Mouse (Mus musculus): ENCODE data around the gene Rapgef3. TPM values are rescaled to one million over a fixed set of nuclear protein-coding genes. Genes with fewer than 3 reads are reported as not detected.

Gene Rapgef3
- polyA plus RNA-seq, 1 experiment from 2014 or later: 10.9 TPM

GRCm38 (mm10) chr15:97787148-97787798 is 19.5 kb upstream of the Rapgef3 start:
- Histone ChIP-seq H3K36me3 (ENCODE audit: inconsistent target) (peaks cover 20% of the 10 kb centered on the region; the same call in 1 of the 2 replicates), H3K4me3 (ENCODE audit: inconsistent target) (peak overlapping the region; percentile 76; the same call in 1 of the 2 replicates), H3K79me2 (ENCODE audit: inconsistent target) (peaks cover 50% of the 10 kb centered on the region), H3K27ac (peak overlapping the region; percentile 94)
- 15% methylated on average over 7 of the region's 7 CpGs for WGBS (ENCODE audit: missing documents)

GRCm38 (mm10) chr15:97786412-97787112 is 18.8 kb upstream of the Rapgef3 start:
- 3% methylated on average over 9 of the region's 10 CpGs for WGBS (ENCODE audit: missing documents)
- peak overlapping the region; percentile 76; the same call in 1 of the 2 replicates for H3K4me3 ChIP-seq (ENCODE audit: inconsistent target)
- peak overlapping the region; percentile 94 for H3K27ac ChIP-seq
- H3K36me3 ChIP-seq (ENCODE audit: inconsistent target): peaks cover 13% of the 10 kb centered on the region; the same call in 1 of the 2 replicates
- H3K79me2 ChIP-seq (ENCODE audit: inconsistent target): peaks cover 50% of the 10 kb centered on the region

- Histone ChIP-seq H3K79me2 (ENCODE audit: inconsistent target) (peaks cover 50% of the 10 kb centered on the region), H3K27ac (peak overlapping the region; percentile 94), H3K36me3 (ENCODE audit: inconsistent target) (peaks cover 6% of the 10 kb centered on the region; the same call in 1 of the 2 replicates), H3K4me3 (ENCODE audit: inconsistent target) (peak overlapping the region; percentile 76; the same call in 1 of the 2 replicates)
- WGBS (ENCODE audit: missing documents): 54% methylated on average over 8 of the region's 9 CpGs
Observed at GRCm38 (mm10) chr15:97785731-97786411, 18.1 kb upstream of the Rapgef3 start.

- WGBS (ENCODE audit: missing documents): 4% methylated on average over 44 of the region's 45 CpGs
Observed at GRCm38 (mm10) chr15:97784561-97785161, 16.9 kb upstream of the Rapgef3 start.

GRCm38 (mm10) chr15:97784092-97784559 is 16.4 kb upstream of the Rapgef3 start:
- H3K36me3 ChIP-seq (ENCODE audit: inconsistent target): no peaks in the 10 kb centered on the region
- H3K79me2 ChIP-seq (ENCODE audit: inconsistent target): peaks cover 36% of the 10 kb centered on the region
- WGBS (ENCODE audit: missing documents): 2% methylated on average over 28 of the region's 39 CpGs
- no peak overlapping the region for H3K27ac ChIP-seq
- H3K4me3 ChIP-seq (ENCODE audit: inconsistent target): peak overlapping the region; percentile 76; the same call in 1 of the 2 replicates

More at GRCm38 (mm10) chr15:97784561-97785161, 16.9 kb upstream of the Rapgef3 start:
- Histone ChIP-seq H3K36me3 (ENCODE audit: inconsistent target) (no peaks in the 10 kb centered on the region), H3K79me2 (ENCODE audit: inconsistent target) (peaks cover 38% of the 10 kb centered on the region), H3K27ac (peak overlapping the region; percentile 94), H3K4me3 (ENCODE audit: inconsistent target) (peak overlapping the region; percentile 76)

- H3K79me2 ChIP-seq (ENCODE audit: inconsistent target): peaks cover 22% of the 10 kb centered on the region
- no peak overlapping the region for H3K4me3 ChIP-seq (ENCODE audit: inconsistent target)
- no peaks in the 10 kb centered on the region for H3K36me3 ChIP-seq (ENCODE audit: inconsistent target)
- no peak overlapping the region for H3K27ac ChIP-seq
- WGBS (ENCODE audit: missing documents): 11% methylated on average over 9 of the region's 9 CpGs
Observed at GRCm38 (mm10) chr15:97782749-97783105, 15.0 kb upstream of the Rapgef3 start.

- peaks cover 19% of the 10 kb centered on the region for H3K79me2 ChIP-seq (ENCODE audit: inconsistent target)
- H3K27ac ChIP-seq: no peak overlapping the region
- H3K4me3 ChIP-seq (ENCODE audit: inconsistent target): no peak overlapping the region
- no peaks in the 10 kb centered on the region for H3K36me3 ChIP-seq (ENCODE audit: inconsistent target)
- 84% methylated on average over 24 of the region's 24 CpGs for WGBS (ENCODE audit: missing documents)
Observed at GRCm38 (mm10) chr15:97781961-97782748, 14.4 kb upstream of the Rapgef3 start.

- Histone ChIP-seq H3K27ac (no peak overlapping the region), H3K79me2 (ENCODE audit: inconsistent target) (peaks cover 11% of the 10 kb centered on the region), H3K4me3 (ENCODE audit: inconsistent target) (no peak overlapping the region), H3K36me3 (ENCODE audit: inconsistent target) (no peaks in the 10 kb centered on the region)
- 53% methylated on average over 12 of the region's 12 CpGs for WGBS (ENCODE audit: missing documents)
Observed at GRCm38 (mm10) chr15:97780611-97781031, 12.8 kb upstream of the Rapgef3 start.

GRCm38 (mm10) chr15:97779576-97779975 is 11.8 kb upstream of the Rapgef3 start:
- 100% methylated on average over 1 of the region's 1 CpGs for WGBS (ENCODE audit: missing documents)

GRCm38 (mm10) chr15:97778311-97779098 is 10.7 kb upstream of the Rapgef3 start, which contains the start of gene Slc48a1:
Gene Slc48a1 (plus strand): TSS chr15:97778520.
- Histone ChIP-seq H3K79me2 (ENCODE audit: inconsistent target) (no peaks in the 10 kb centered on the region), H3K4me3 (ENCODE audit: inconsistent target) (no peak within 1 kb of the TSS), H3K36me3 (ENCODE audit: inconsistent target) (no peaks in the 10 kb centered on the region), H3K27ac (no peak within 1 kb of the TSS)
- WGBS (ENCODE audit: missing documents): 92% methylated on average over 7 of the region's 8 CpGs

More at GRCm38 (mm10) chr15:97779576-97779975, 11.8 kb upstream of the Rapgef3 start:
- Histone ChIP-seq H3K79me2 (ENCODE audit: inconsistent target) (peaks cover under 1% of the 10 kb centered on the region; the same call in 1 of the 2 replicates), H3K36me3 (ENCODE audit: inconsistent target) (no peaks in the 10 kb centered on the region), H3K4me3 (ENCODE audit: inconsistent target) (no peak overlapping the region), H3K27ac (no peak overlapping the region)

GRCm38 (mm10) chr15:97776919-97777318 is 9.1 kb upstream of the Rapgef3 start:
- WGBS (ENCODE audit: missing documents): 81% methylated on average over 6 of the region's 6 CpGs
- Histone ChIP-seq H3K79me2 (ENCODE audit: inconsistent target) (no peaks in the 10 kb centered on the region), H3K27ac (no peak overlapping the region)

GRCm38 (mm10) chr15:97776514-97776913 is 8.7 kb upstream of the Rapgef3 start:
- no peaks in the 10 kb centered on the region for H3K36me3 ChIP-seq (ENCODE audit: inconsistent target)
- 12% methylated on average over 8 of the region's 8 CpGs for WGBS (ENCODE audit: missing documents)
- no peak overlapping the region for H3K4me3 ChIP-seq (ENCODE audit: inconsistent target)
- no peaks in the 10 kb centered on the region for H3K79me2 ChIP-seq (ENCODE audit: inconsistent target)
- no peak overlapping the region for H3K27ac ChIP-seq

More at GRCm38 (mm10) chr15:97776919-97777318, 9.1 kb upstream of the Rapgef3 start:
- Histone ChIP-seq H3K4me3 (ENCODE audit: inconsistent target) (no peak overlapping the region), H3K36me3 (ENCODE audit: inconsistent target) (no peaks in the 10 kb centered on the region)

- Histone ChIP-seq H3K79me2 (ENCODE audit: inconsistent target) (no peaks in the 10 kb centered on the region), H3K4me3 (ENCODE audit: inconsistent target) (no peak overlapping the region), H3K27ac (peak overlapping the region; percentile 35), H3K36me3 (ENCODE audit: inconsistent target) (no peaks in the 10 kb centered on the region)
- 46% methylated on average over 5 of the region's 5 CpGs for WGBS (ENCODE audit: missing documents)
Observed at GRCm38 (mm10) chr15:97773961-97774370, 6.2 kb upstream of the Rapgef3 start.
